Mouse (Mus musculus): ENCODE measurements at regions not wholly inside any gene's neighbourhood (a gene's known extent, or its start where the extent isn't known, plus 50 kb on each side); places are given as distances from the start of the nearest gene placed in this dataset.
A peak's percentile ranks its signal among the peaks of the same experiment; 100 is the strongest.

- no peak for DNase-seq (ENCODE audit: low spot score)
Measured at GRCm38 (mm10) chr13:91274131-91274530, 50.4 kb upstream of the Atg10 start.

GRCm38 (mm10) chr13:91274615-91275014 is 50.8 kb upstream of the Atg10 start:
- no peak for DNase-seq (ENCODE audit: low spot score)

DNA sequence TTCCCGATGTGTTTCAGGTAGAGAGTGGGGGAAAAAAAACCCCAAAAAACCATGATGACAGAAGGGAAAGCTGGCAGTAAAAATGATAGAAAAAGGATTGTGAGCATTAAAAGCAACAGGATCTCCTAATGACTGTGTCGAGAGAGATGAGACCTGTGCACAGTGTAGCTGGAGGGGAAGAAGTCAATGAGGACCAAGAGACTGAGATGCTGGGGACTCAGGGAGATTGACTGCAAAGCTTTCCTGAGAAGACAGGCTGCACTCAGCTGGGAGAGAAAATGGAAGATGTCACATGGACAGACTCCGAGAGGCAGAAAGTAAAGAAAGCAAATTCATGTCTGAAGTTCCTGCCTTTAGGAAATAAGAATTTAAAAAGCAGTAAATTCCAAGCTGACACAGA is 55.7 kb upstream of the Atg10 start:
- no peak for DNase-seq (ENCODE audit: low spot score)

GRCm38 (mm10) chr13:91295552-91296170 is 71.9 kb upstream of the Atg10 start:
- no peak for DNase-seq (ENCODE audit: low spot score)

DNA sequence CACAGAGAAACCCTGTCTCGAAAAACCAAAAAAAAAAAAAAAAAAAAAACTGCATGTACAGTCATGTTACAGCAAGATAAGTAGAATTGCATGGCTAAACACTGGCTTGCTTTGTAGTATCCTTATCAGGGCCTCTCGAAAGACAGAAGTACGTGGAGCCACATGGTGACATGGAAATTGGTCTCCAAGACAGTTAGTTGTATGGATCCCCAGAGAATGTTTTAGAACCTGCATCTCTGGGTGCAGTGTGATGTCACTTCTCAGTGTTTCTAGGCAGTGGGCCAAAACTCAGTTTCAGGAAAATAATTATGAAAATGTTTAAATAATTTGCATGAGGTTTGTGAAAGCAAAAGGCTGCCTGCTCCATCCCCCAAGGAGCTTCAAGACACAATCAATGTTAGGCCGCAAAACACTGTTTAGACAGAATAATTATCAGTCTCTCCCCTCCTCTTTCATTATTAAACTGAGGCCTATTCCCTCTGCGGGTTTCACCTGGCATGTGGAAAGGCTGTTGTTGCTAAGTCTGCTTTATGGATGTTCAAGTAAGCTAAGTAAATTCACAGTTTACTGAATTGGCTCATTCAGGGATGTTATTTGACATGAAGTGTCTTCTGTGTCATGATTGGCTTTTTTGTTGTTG is 72.9 kb upstream of the Atg10 start:
- no peak for DNase-seq (ENCODE audit: low spot score)

GRCm38 (mm10) chr13:91301849-91302248 is 78.1 kb upstream of the Atg10 start:
- DNase-seq (ENCODE audit: low spot score), result no peak

DNA sequence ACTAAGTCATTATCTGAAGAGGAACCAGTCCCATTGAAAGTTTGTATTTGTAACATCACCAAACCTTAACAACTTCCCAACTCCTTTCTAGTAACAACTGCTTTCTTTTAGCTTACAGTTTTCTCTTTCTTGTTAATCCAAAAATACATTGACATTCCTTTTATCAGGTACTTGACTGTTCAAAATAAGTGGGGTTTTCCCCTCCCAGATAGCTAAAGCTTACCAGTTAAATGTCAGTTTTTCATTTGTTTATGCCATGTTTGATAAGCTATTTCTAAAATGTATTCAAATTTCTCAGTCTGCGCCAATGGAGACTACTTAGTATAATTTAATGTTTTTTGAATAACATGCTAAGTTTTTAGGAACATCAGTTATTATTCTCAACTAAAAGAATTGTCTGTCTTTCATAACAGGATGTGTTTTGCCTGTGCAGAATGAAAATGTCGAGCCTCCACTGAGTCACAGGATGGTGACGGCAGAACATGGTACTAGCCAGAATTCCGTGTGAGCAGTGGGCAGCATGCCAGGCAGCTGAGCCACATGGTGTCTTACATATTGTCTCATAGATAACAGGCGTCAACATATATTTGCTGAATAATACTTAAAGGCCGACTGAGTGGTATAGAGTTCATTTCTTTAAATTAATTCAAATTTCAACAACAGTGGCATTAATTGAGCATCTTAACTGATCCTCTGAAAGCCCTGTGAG is 82.1 kb upstream of the Atg10 start:
- no peak for DNase-seq (ENCODE audit: low spot score)

DNA sequence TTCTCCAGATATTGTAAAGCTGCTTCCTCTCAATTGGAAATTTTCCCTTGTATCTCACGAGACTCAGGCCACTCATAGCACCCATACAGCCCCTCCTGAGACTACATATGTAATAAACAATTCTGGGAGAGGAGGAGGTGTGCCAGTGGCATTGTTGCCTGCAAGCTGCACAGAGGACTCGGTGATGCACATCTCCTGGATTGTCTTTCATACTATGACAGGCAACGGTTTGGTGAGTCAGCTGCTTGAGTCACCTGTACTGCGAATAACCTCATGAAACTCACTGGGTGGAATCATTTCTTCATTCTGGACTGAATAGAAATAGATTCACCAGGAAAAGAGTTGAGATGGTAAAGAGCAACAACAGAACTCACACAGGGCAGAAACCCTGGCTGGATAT is 82.8 kb upstream of the Atg10 start:
- DNase-seq (ENCODE audit: low spot score), result no peak

GRCm38 (mm10) chr13:91312905-91313571 is 89.3 kb upstream of the Atg10 start:
- no peak for DNase-seq (ENCODE audit: low spot score)

DNA sequence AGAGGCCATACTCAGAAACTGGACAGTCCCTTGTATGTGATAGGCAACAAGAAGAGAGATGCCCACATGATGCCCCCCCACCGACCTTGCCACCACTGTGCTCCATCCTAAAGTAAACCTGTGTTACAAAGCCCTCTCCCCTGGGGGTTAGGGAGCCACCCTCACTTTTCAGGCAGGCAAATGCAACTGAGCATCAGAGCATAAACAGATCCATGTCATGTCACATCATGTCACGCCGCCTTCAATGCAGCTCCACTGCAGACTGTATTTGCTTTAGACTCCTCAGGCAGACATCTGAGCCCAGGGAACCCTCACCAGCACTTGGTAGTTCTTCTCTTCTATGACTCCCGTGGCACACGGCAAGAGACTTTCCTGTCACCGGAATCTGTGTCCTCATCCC is 98.6 kb upstream of the Atg10 start:
- no peak for DNase-seq (ENCODE audit: low spot score)

DNA sequence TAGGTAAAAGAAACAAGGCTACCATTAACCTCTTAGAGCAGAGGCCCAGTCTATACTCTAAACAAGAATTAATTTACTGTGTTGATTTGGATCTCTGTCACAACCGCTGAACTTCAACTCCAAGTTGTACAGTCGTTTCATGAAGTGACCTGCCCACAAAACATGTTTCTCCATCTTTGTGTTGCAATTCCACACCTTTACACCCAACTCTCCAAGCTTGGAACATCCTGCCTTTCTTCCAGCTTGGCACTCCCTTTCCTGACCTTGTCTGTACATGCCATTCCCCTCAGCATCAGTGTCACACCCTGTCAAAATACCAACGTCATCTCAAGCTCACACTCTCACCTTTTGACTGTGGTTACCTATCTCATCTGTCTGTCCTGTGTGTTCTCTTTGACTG is 103.1 kb upstream of the Atg10 start:
- DNase-seq (ENCODE audit: low spot score), result no peak

DNA sequence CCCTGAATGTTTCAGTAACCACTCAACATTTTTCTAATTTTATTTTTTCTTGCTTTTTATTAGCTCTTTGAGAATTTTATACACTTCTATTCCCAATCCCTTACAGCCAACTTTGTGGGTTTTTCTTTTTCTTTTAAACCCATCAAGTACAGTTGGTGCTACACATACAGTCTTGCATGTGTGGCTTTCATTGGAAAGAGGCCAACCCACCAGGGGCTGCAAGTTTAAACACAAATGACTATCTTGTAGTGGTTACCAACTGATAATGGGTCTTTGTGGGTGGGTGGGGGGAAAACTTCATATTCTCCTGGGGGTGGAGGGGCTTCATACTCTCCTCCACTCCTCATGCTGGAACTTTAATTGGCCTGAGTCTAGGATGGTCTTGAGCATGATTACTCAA is 110.5 kb upstream of the Atg10 start:
- no peak for DNase-seq (ENCODE audit: low spot score)

DNA sequence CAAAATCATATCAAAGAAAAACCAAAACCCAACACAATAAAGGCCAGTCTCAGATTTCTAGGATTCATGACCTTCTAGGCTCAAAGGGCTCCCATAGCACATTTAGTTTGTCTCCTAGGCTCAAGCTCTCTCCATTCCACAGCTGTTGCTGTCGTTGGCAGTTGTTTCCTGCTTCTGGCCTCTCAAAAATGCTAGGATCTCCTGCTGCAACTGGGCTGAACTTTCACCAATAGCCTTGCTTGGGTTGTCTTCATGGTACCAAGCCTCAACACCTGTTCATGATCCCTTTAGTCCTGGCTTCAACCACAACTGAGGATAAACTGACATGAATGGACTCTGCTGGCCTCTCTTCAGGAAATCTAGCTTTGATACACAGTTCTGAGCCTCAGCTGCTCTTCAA is 115.9 kb upstream of the Ssbp2 start:
- DNase-seq (ENCODE audit: low spot score), result no peak

GRCm38 (mm10) chr13:91348489-91349083 is 111.5 kb upstream of the Ssbp2 start:
- no peak for DNase-seq (ENCODE audit: low spot score)

DNA sequence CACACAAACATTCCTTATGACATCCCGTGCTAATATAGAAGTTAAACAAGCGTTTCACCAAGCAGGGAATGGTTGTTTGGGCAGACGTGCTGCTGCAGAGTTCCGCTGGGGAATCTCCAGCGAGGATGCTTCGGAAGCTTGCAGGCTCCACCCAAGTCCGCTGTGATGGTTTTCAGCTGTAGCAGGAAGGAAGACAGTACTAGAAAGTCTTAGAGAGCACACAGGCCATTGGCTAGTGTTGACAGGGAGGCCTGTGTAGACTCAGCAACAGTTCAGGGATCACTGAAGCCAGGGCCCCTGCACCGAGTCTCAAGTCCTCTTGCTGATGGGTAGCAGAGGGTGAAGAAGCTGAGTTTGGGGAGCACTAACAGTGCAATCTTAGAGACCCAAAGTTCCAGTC is 107.8 kb upstream of the Ssbp2 start:
- DNase-seq (ENCODE audit: low spot score), result no peak

DNA sequence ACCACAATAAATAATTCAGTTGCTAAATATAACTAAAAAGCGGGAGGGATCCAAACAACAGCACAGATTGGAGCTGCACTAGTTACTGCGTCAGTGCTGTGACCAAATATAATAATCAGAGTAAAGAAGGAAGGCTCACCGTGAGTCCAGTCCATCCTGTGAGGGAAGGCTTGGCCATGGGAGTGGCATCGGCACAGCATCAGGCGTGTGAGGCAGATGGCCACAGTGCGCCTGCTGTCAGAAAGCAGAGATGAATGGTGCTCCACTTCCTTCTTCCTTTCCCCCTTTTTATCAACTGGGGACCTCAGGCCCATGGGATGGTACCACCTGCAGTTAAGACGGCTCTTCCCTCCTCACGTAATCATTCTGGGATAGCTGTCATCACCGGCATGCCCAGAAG is 103.6 kb upstream of the Ssbp2 start:
- DNase-seq (ENCODE audit: low spot score), result no peak

GRCm38 (mm10) chr13:91360121-91360520 is 100.0 kb upstream of the Ssbp2 start:
- DNase-seq (ENCODE audit: low spot score), result no peak

GRCm38 (mm10) chr13:91365270-91365952 is 94.7 kb upstream of the Ssbp2 start:
- DNase-seq (ENCODE audit: low spot score), result no peak

DNA sequence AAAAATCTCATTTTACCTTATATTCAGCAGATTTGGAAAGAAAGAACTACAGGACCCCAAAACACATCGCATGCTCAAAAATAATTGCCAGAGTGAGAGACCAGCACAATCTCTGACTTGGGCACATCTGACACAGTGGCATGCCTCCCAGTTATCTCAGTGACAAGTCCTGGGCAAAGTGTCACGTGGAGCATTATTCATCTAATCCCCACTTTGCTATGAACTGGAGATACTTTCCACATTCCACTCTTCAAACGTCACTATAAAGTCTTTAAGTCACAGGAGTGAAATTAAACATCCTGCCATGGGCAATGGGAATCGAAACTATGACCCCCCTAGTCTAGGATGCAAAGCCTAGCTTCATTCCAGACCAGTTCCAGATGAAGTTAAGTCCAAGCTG is 93.5 kb upstream of the Ssbp2 start:
- DNase-seq (ENCODE audit: low spot score), result no peak

GRCm38 (mm10) chr13:91367896-91368556 is 92.1 kb upstream of the Ssbp2 start:
- DNase-seq (ENCODE audit: low spot score), result no peak

- peak; percentile 35 for DNase-seq (ENCODE audit: low spot score)
Measured at GRCm38 (mm10) chr13:91368664-91369063, 91.4 kb upstream of the Ssbp2 start.
